17 mouse cellular contexts compared by ENCODE assay signal in genomic region chr12:79444646-79445045, GRCm38 (mm10).
"Had no signal": no experiment of that assay in that cellular context is flagged by ENCODE, and none has a peak within 500 bp of the region (broad histone marks: within the 10 kb centered on the region; RNA-seq: fewer than 3 reads in every experiment).

No protein-coding gene starts in this region.

- H3K9me3 ChIP-seq: limb, embryonic 10.5 days; liver, embryonic 15.5 days; megakaryocyte, embryonic 14.5 days; midbrain, embryonic 15.5 days; neural tube, embryonic 13.5 days had no signal

- H3K4me2 ChIP-seq: liver, embryonic 11.5 days; liver, embryonic 15.5 days; midbrain, embryonic 11.5 days; midbrain, embryonic 15.5 days; neural tube, embryonic 13.5 days had no signal

- H3K27ac ChIP-seq: kidney, postnatal 0 days; left cerebral cortex, adult 2 months; limb, embryonic 10.5 days; liver, embryonic 15.5 days; midbrain, embryonic 15.5 days; neural tube, embryonic 13.5 days; stomach, postnatal 0 days had no signal

- DNase-seq: kidney, adult 8-10 months; kidney, postnatal 36 days; lung, adult 2 months; lung, postnatal 36 days; right cerebral cortex, postnatal 14 days; thymus, postnatal 4 days had no signal

- H3K27me3 ChIP-seq: liver, embryonic 15.5 days; megakaryocyte, embryonic 14.5 days; midbrain, embryonic 15.5 days; neural tube, embryonic 13.5 days had no signal

- ATAC-seq: lung, postnatal 0 days; midbrain, embryonic 15.5 days had no signal

- H3K9ac ChIP-seq: liver, embryonic 15.5 days; midbrain, embryonic 15.5 days; neural tube, embryonic 13.5 days had no signal

- H3K4me3 ChIP-seq: left cerebral cortex, adult 2 months; limb, embryonic 10.5 days; liver, embryonic 15.5 days; megakaryocyte, embryonic 14.5 days; midbrain, embryonic 15.5 days; neural tube, embryonic 13.5 days had no signal

- H3K4me1 ChIP-seq: midbrain, embryonic 15.5 days; neural tube, embryonic 13.5 days had no signal

- H3K36me3 ChIP-seq: limb, embryonic 10.5 days; liver, embryonic 15.5 days; midbrain, embryonic 15.5 days; neural tube, embryonic 13.5 days had no signal
